Mouse (Mus musculus) MEL (cell line): Measurements from ENCODE around the gene Adprm. TPM values are rescaled to one million over a fixed set of nuclear protein-coding genes. Genes with fewer than 3 reads are reported as not detected.

ENCODE experiments used
- DNase-seq: peaks from one replicate; pipeline ENCODE4 v3.0.0; 2011; ENCODE audit warnings: low read depth, low spot score
- H3K27ac ChIP-seq: 2 replicates; pipeline ENCODE4 v1.5.1; 2012; ENCODE audit warnings: low read depth, mild to moderate bottlenecking, control low read depth, low read length, moderate library complexity; ENCODE audit not compliant: control insufficient read depth
- H3K27me3 ChIP-seq, 2 experiments: fragments of 150-350 bp in 1 of 2; sonication (generic) in 1 of 2; 2 replicates each; pipeline ENCODE4 v1.6.1; 2012; ENCODE audit warnings: low read length in 2 of 2, mild to moderate bottlenecking in 2 of 2, improper control_type of control experiment in 1 of 2, moderate library complexity in 1 of 2; ENCODE audit not compliant: insufficient read depth in 2 of 2, control insufficient read depth in 1 of 2
- H3K36me3 ChIP-seq, 2 experiments: 2 replicates each; pipeline ENCODE4 v1.6.1; 2012 to 2014; ENCODE audit warnings: low read length in 2 of 2, improper control_type of control experiment in 1 of 2, inconsistent platforms in 1 of 2, mild to moderate bottlenecking in 1 of 2; ENCODE audit not compliant: insufficient read depth in 2 of 2, control insufficient read depth in 1 of 2
- H3K4me1 ChIP-seq, 2 experiments: fragments of 150-350 bp in 1 of 2; sonication (generic) in 1 of 2; 2 replicates each; pipeline ENCODE4 v1.6.1; 2012; ENCODE audit warnings: low read length in 2 of 2, improper control_type of control experiment in 1 of 2, mild to moderate bottlenecking in 1 of 2; ENCODE audit not compliant: insufficient read depth in 2 of 2, control insufficient read depth in 1 of 2
- H3K4me3 ChIP-seq, 2 experiments: fragments of 150-350 bp in 1 of 2; sonication (generic) in 1 of 2; 2 replicates each; pipeline ENCODE4 v1.5.1; 2012; ENCODE audit warnings: low read depth in 2 of 2, low read length in 2 of 2, mild to moderate bottlenecking in 2 of 2, moderate library complexity in 2 of 2, control low read depth in 1 of 2, improper control_type of control experiment in 1 of 2; ENCODE audit not compliant: control insufficient read depth in 1 of 2, insufficient read depth in 1 of 2
- H3K79me2 ChIP-seq: 2 replicates; pipeline ENCODE4 v1.6.1; 2012; ENCODE audit warnings: mild to moderate bottlenecking, low read length, moderate library complexity; ENCODE audit not compliant: control insufficient read depth, poor library complexity, insufficient read depth
- H3K9ac ChIP-seq: 2 replicates; pipeline ENCODE4 v1.6.1; 2012; ENCODE audit warnings: low read depth, mild to moderate bottlenecking, control low read depth, low read length, moderate library complexity; ENCODE audit not compliant: control insufficient read depth, poor library complexity, severe bottlenecking
- H3K9me3 ChIP-seq: fragments of 150-350 bp; sonication (generic); replicated peaks from 2 replicates; pipeline ENCODE4 v1.6.1; 2012; ENCODE audit warnings: mild to moderate bottlenecking, low read length, improper control_type of control experiment, moderate library complexity; ENCODE audit not compliant: insufficient read depth
- CHD1 ChIP-seq: IDR thresholded peaks from 2 replicates; pipeline ENCODE4 v1.6.1; 2012; ENCODE audit warnings: low read depth, mild to moderate bottlenecking, inconsistent platforms, low read length, improper control_type of control experiment
- CTCF ChIP-seq, 3 experiments: IDR thresholded peaks in 2 of 3; conservative IDR thresholded peaks in 1 of 3; 2 replicates each; pipeline ENCODE4 v1.5.1; 2011 to 2012; ENCODE audit warnings: low read length in 3 of 3, low read depth in 2 of 3, mild to moderate bottlenecking in 2 of 3, improper control_type of control experiment in 1 of 3, inconsistent platforms in 1 of 3, mixed read lengths in 1 of 3, moderate library complexity in 1 of 3; ENCODE audit not compliant: control insufficient read depth in 1 of 3, insufficient read depth in 1 of 3, poor library complexity in 1 of 3, severe bottlenecking in 1 of 3
- E2F4 ChIP-seq: IDR thresholded peaks from 2 replicates; pipeline ENCODE4 v1.6.1; 2011; ENCODE audit warnings: low read depth, low read length, improper control_type of control experiment, borderline replicate concordance
- ELF1 ChIP-seq: IDR thresholded peaks from 2 replicates; pipeline ENCODE4 v1.6.1; 2014; ENCODE audit warnings: low read depth, mild to moderate bottlenecking, inconsistent platforms, low read length, improper control_type of control experiment, moderate library complexity
- EP300 ChIP-seq, 2 experiments: IDR thresholded peaks; 2 replicates each; pipeline ENCODE4 v1.6.1; 2011; ENCODE audit warnings: improper control_type of control experiment in 2 of 2, low read length in 2 of 2, low read depth in 1 of 2, mild to moderate bottlenecking in 1 of 2
- ETS1 ChIP-seq: IDR thresholded peaks from 2 replicates; pipeline ENCODE4 v1.6.1; 2012; ENCODE audit warnings: low read depth, mild to moderate bottlenecking, inconsistent platforms, low read length, improper control_type of control experiment, moderate library complexity
- HCFC1 ChIP-seq: IDR thresholded peaks from 2 replicates; pipeline ENCODE4 v1.6.1; 2012; ENCODE audit warnings: low read depth, mild to moderate bottlenecking, inconsistent platforms, low read length, improper control_type of control experiment, moderate library complexity
- JUND ChIP-seq: IDR thresholded peaks from 2 replicates; pipeline ENCODE4 v1.6.1; 2011; ENCODE audit warnings: low read depth, mild to moderate bottlenecking, improper control_type of control experiment, low read length
- MAFK ChIP-seq: IDR thresholded peaks from 2 replicates; pipeline ENCODE4 v1.6.1; 2011; ENCODE audit warnings: low read depth, mild to moderate bottlenecking, low read length, improper control_type of control experiment, borderline replicate concordance
- MEF2A ChIP-seq: IDR thresholded peaks from 2 replicates; pipeline ENCODE4 v1.6.1; 2014; ENCODE audit warnings: low read depth, mild to moderate bottlenecking, inconsistent platforms, low read length, improper control_type of control experiment; ENCODE audit not compliant: poor library complexity, insufficient replicate concordance, severe bottlenecking; ENCODE audit errors: extremely low read depth
- MXI1 ChIP-seq: IDR thresholded peaks from 2 replicates; pipeline ENCODE4 v1.6.1; 2011; ENCODE audit warnings: mild to moderate bottlenecking, low read depth, low read length, improper control_type of control experiment
- NELFE ChIP-seq: IDR thresholded peaks from 2 replicates; pipeline ENCODE4 v1.6.1; 2011; ENCODE audit warnings: low read depth, low read length, improper control_type of control experiment
- NRF1 ChIP-seq: IDR thresholded peaks from 2 replicates; pipeline ENCODE4 v1.6.1; 2014; ENCODE audit warnings: low read depth, mild to moderate bottlenecking, inconsistent platforms, low read length, improper control_type of control experiment, moderate library complexity; ENCODE audit not compliant: poor library complexity, insufficient read depth, severe bottlenecking
- POLR2A ChIP-seq, 2 experiments: IDR thresholded peaks; 2 replicates each; pipeline ENCODE4 v1.6.1; 2011 to 2012; ENCODE audit warnings: low read length in 2 of 2, mild to moderate bottlenecking in 2 of 2, control low read depth in 1 of 2, improper control_type of control experiment in 1 of 2, low read depth in 1 of 2, moderate library complexity in 1 of 2; ENCODE audit not compliant: control insufficient read depth in 1 of 2, insufficient read depth in 1 of 2, poor library complexity in 1 of 2
- POLR2AphosphoS5 ChIP-seq: IDR thresholded peaks from 2 replicates; pipeline ENCODE4 v1.6.1; 2012; ENCODE audit warnings: low read depth, borderline replicate concordance, mild to moderate bottlenecking, inconsistent platforms, low read length, moderate library complexity, mixed read lengths
- RAD21 ChIP-seq: IDR thresholded peaks from 2 replicates; pipeline ENCODE4 v1.6.1; 2011; ENCODE audit warnings: mild to moderate bottlenecking, low read depth, low read length, improper control_type of control experiment
- TAL1 ChIP-seq: IDR thresholded peaks from 2 replicates; pipeline ENCODE4 v1.6.1; 2012; ENCODE audit warnings: mild to moderate bottlenecking, inconsistent platforms, low read length, moderate library complexity, mixed read lengths
- TCF12 ChIP-seq: IDR thresholded peaks from 2 replicates; pipeline ENCODE4 v1.6.1; 2014; ENCODE audit warnings: low read depth, mild to moderate bottlenecking, inconsistent platforms, low read length, improper control_type of control experiment, moderate library complexity
- UBTF ChIP-seq: IDR thresholded peaks from 2 replicates; pipeline ENCODE4 v1.6.1; 2012; ENCODE audit warnings: low read depth, mild to moderate bottlenecking, inconsistent platforms, low read length, improper control_type of control experiment, moderate library complexity, borderline replicate concordance; ENCODE audit not compliant: insufficient read depth
- USF1 ChIP-seq: IDR thresholded peaks from 2 replicates; pipeline ENCODE4 v1.6.1; 2014; ENCODE audit warnings: low read depth, mild to moderate bottlenecking, inconsistent platforms, low read length, improper control_type of control experiment, moderate library complexity
- ZC3H11A ChIP-seq: IDR thresholded peaks from 2 replicates; pipeline ENCODE4 v1.6.1; 2012; ENCODE audit warnings: low read depth, mild to moderate bottlenecking, inconsistent platforms, low read length, improper control_type of control experiment
- ZKSCAN1 ChIP-seq: IDR thresholded peaks from 2 replicates; pipeline ENCODE4 v1.6.1; 2012; ENCODE audit warnings: low read depth, mild to moderate bottlenecking, inconsistent platforms, low read length, improper control_type of control experiment, moderate library complexity
- polyA plus RNA-seq, 2 experiments: library from polyadenylated mRNA; stranded (reverse) in 1 of 2; unstranded in 1 of 2; fragments of >175 nt in 1 of 2; fragments of >200 nt in 1 of 2; gene quantifications; 2 replicates each; pipeline versions ENCODE4 v1.2.1 to v1.2.4; 2012; ENCODE audit warnings: low replicate concordance in 2 of 2, low read depth in 1 of 2; ENCODE audit not compliant: insufficient read length in 2 of 2, insufficient read depth in 1 of 2, missing spikeins in 1 of 2
- total RNA-seq: library from RNA; depleted of rRNA; stranded (reverse); fragments of 300-350 nt; gene quantifications from 2 replicates; pipeline ENCODE4 v1.2.3, GENCODE M21; 2012

Gene Adprm
- total and polyA plus RNA-seq, 3 experiments, result 19.7 to 531 (median 23.0) TPM

GRCm38 (mm10) chr11:67087225-67087624, 34.8 kb upstream of the Adprm start:
- no peaks in the 10 kb centered on the region for H3K9me3 ChIP-seq

DNA sequence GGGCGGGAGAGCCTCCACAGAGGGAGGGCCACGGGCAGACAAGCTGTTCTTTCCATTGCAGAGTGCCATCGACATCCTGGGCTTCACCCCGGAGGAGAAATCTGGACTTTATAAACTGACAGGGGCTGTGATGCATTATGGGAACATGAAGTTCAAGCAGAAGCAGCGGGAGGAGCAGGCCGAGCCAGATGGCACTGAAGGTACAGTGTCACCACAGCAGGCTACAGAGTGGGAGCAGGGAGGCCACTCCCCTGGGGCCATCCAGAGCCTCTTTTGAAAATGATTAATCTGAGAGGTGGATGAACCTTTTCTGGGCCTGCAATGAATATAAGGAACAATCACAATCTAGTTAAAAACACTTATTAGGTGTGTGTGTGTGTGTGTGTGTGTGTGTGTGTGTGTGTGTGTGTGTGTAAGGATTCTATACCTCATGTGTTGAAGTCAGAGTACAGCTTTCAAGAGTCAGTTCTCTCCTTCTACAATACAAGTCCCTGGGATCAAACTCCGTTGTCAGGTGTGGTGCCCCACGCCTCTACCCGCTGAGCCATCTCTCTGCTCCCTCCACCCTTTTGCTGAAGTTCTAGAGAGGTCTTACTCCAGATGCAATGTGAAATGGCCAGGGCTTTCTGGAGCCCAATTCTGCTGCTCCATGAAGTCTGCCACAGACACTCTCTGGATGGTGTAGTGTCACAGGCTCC, 34.2 kb upstream of the Adprm start:
- no peak for TF ChIP-seq MAFK
- no peak for TF ChIP-seq ZKSCAN1
- TF ChIP-seq NELFE, result no peak
- no peak for TF ChIP-seq JUND
- TF ChIP-seq EP300 (IDR thresholded peaks at IDR 0.05; ENCODE audit: low read depth in 1 of 2, low read length in 2 of 2), result no peak

More at GRCm38 (mm10) chr11:67087225-67087624, 34.8 kb upstream of the Adprm start:
- peaks cover 0 to 1% of the 10 kb centered on the region in 2 experiments; a peak in 1 of 4 replicates for H3K36me3 ChIP-seq
- no peak overlapping the region for H3K4me3 ChIP-seq
- TF ChIP-seq E2F4, result no peak
- TF ChIP-seq MEF2A, result no peak
- TF ChIP-seq CTCF (IDR thresholded peaks at IDR 0.05 in 2 of 3, conservative IDR thresholded peaks at IDR 0.05 in 1 of 3; ENCODE audit: control insufficient read depth in 1 of 3, insufficient read depth in 1 of 3, low read depth in 2 of 3, low read length in 3 of 3, poor library complexity in 1 of 3, severe bottlenecking in 1 of 3), result no peak
- TF ChIP-seq NELFE, result no peak
- no peak for TF ChIP-seq TCF12
- TF ChIP-seq ETS1, result no peak
- no peak for TF ChIP-seq UBTF
- no peak for TF ChIP-seq ELF1
- TF ChIP-seq HCFC1, result no peak
- no peak for TF ChIP-seq NRF1
- no peak for TF ChIP-seq USF1
- no peak for TF ChIP-seq CHD1
- no peak for TF ChIP-seq MAFK
- TF ChIP-seq TAL1, result no peak
- no peak for TF ChIP-seq POLR2A (IDR thresholded peaks at IDR 0.05; ENCODE audit: control insufficient read depth in 1 of 2, insufficient read depth in 1 of 2, low read depth in 1 of 2, low read length in 2 of 2, poor library complexity in 1 of 2)
- no peak for TF ChIP-seq ZC3H11A
- TF ChIP-seq POLR2AphosphoS5, result no peak
- TF ChIP-seq RAD21, result no peak
- TF ChIP-seq MXI1, result no peak
- H3K4me1 ChIP-seq, result peaks cover 0 to 8% of the 10 kb centered on the region in 2 experiments; a peak in 2 of 4 replicates
- no peak overlapping the region for H3K9ac ChIP-seq
- no peaks in the 10 kb centered on the region for H3K79me2 ChIP-seq
- no peak overlapping the region for H3K27ac ChIP-seq
- no peaks in the 10 kb centered on the region for H3K27me3 ChIP-seq
- no peak for DNase-seq

More for the DNA sequence above, 34.2 kb upstream of the Adprm start:
- no peak for DNase-seq
- Histone ChIP-seq H3K36me3 (peaks cover 0 to 2% of the 10 kb centered on the region in 2 experiments; a peak in 1 of 4 replicates), H3K4me1 (peaks cover 6 to 10% of the 10 kb centered on the region in 2 experiments; a peak in 3 of 4 replicates), H3K9ac (no peak overlapping the region), H3K9me3 (no peaks in the 10 kb centered on the region), H3K4me3 (no peak overlapping the region), H3K27ac (no peak overlapping the region), H3K79me2 (no peaks in the 10 kb centered on the region), H3K27me3 (no peaks in the 10 kb centered on the region)
